9 mouse cellular contexts compared by ENCODE assay signal in genomic region chr4:134469985-134470384, GRCm38 (mm10). TPM values are rescaled to one million over a fixed set of nuclear protein-coding genes. Genes with fewer than 3 reads are reported as not detected.
DNase-seq lines count a peak whose midpoint lies in the region; ATAC-seq and TF ChIP-seq lines count a peak whose summit lies in the region.
"Had no signal": no experiment of that assay in that cellular context is flagged by ENCODE, and none has a peak within 500 bp of the region (broad histone marks: within the 10 kb centered on the region; RNA-seq: fewer than 3 reads in every experiment).

No protein-coding gene starts in this region.

- peak overlapping the region; percentile 99 for H3K4me2 ChIP-seq in heart, embryonic 11.5 days
- H3K4me2 ChIP-seq in hindbrain, embryonic 12.5 days (replicated peaks) = peak overlapping the region; percentile 91
- H3K4me2 ChIP-seq in liver, postnatal 0 days (ENCODE audit: low read depth, low read length) = peak overlapping the region; percentile 96
- H3K4me2 ChIP-seq in lung, postnatal 0 days (replicated peaks; ENCODE audit: low read depth, low read length) = no peak overlapping the region

- no peak overlapping the region; the same call in 1 of the 2 replicates for H3K4me3 ChIP-seq in heart, embryonic 11.5 days (ENCODE audit: low read depth, low read length)
- H3K4me3 ChIP-seq in ES-E14 (ENCODE audit: insufficient read depth in 1 of 2, low read depth in 1 of 2, low read length in 2 of 2, poor library complexity in 1 of 2, severe bottlenecking in 1 of 2) = peak overlapping the region; percentile 47 to 88; a peak in 2 of 4 replicates
- H3K4me3 ChIP-seq in hindbrain, embryonic 12.5 days = peak overlapping the region; percentile 82
- H3K4me3 ChIP-seq in liver, postnatal 0 days (ENCODE audit: low read depth, low read length) = peak overlapping the region; percentile 83
- H3K4me3 ChIP-seq in lung, postnatal 0 days (ENCODE audit: low read depth, low read length) = no peak overlapping the region

- no peak for DNase-seq in heart, adult 18-20 months
- no peak for DNase-seq in ES-E14 (ENCODE audit: low read depth, low spot score)
- DNase-seq in liver, postnatal 0 days = no peak
- DNase-seq in urinary bladder, postnatal 25 days (ENCODE audit: low spot score) = no peak
- DNase-seq in lung, postnatal 0 days (ENCODE audit: low spot score) = no peak
- DNase-seq: kidney, adult 8-10 months had no signal

- peaks cover 22% of the 10 kb centered on the region for H3K36me3 ChIP-seq in heart, embryonic 11.5 days (ENCODE audit: control insufficient read depth, insufficient read depth, low read length)
- peaks cover 27% of the 10 kb centered on the region for H3K36me3 ChIP-seq in ES-E14 (ENCODE audit: control insufficient read depth, insufficient read depth, low read length, poor library complexity, severe bottlenecking)
- H3K36me3 ChIP-seq in hindbrain, embryonic 12.5 days = peaks cover 38% of the 10 kb centered on the region
- peaks cover 31% of the 10 kb centered on the region for H3K36me3 ChIP-seq in liver, postnatal 0 days (replicated peaks; ENCODE audit: insufficient read depth, low read length)
- no peaks in the 10 kb centered on the region for H3K36me3 ChIP-seq in lung, postnatal 0 days (ENCODE audit: insufficient read depth, low read length)

- no peak overlapping the region for H3K9ac ChIP-seq in heart, embryonic 11.5 days (ENCODE audit: low read depth, low read length)
- peak overlapping the region; percentile 44; the same call in 1 of the 2 replicates for H3K9ac ChIP-seq in ES-E14 (ENCODE audit: insufficient read depth, low read depth, low read length, poor library complexity, severe bottlenecking)
- H3K9ac ChIP-seq in hindbrain, embryonic 12.5 days = peak overlapping the region; percentile 98
- no peak overlapping the region for H3K9ac ChIP-seq in liver, postnatal 0 days (replicated peaks)
- no peak overlapping the region for H3K9ac ChIP-seq in lung, postnatal 0 days (replicated peaks; ENCODE audit: low read depth)

- in situ Hi-C loops in ES-E14 (cut with MboI; ENCODE audit: low sequenced_read_pairs in 2 of 2, unreplicated experiment in 2 of 2) = no loop called here

- no peaks in the 10 kb centered on the region for H3K27me3 ChIP-seq in heart, embryonic 11.5 days (ENCODE audit: control insufficient read depth, insufficient read depth, low read length)
- H3K27me3 ChIP-seq in hindbrain, embryonic 12.5 days = no peaks in the 10 kb centered on the region
- no peaks in the 10 kb centered on the region for H3K27me3 ChIP-seq in liver, postnatal 0 days (ENCODE audit: insufficient read depth, low read length)
- no peaks in the 10 kb centered on the region for H3K27me3 ChIP-seq in lung, postnatal 0 days (replicated peaks; ENCODE audit: insufficient read depth, low read length)

- no peak for TF ChIP-seq EP300 in liver, postnatal 0 days (IDR thresholded peaks at IDR 0.05; ENCODE audit: low read depth)
- TF ChIP-seq EP300 in lung, postnatal 0 days (IDR thresholded peaks at IDR 0.05) = no peak

- H3K9me3 ChIP-seq in heart, embryonic 11.5 days (replicated peaks; ENCODE audit: control insufficient read depth, low read length) = no peaks in the 10 kb centered on the region; the same call in 1 of the 2 replicates
- no peaks in the 10 kb centered on the region for H3K9me3 ChIP-seq in ES-E14 (ENCODE audit: control insufficient read depth, insufficient read depth, low read depth, low read length)
- H3K9me3 ChIP-seq in hindbrain, embryonic 12.5 days (replicated peaks) = no peaks in the 10 kb centered on the region
- no peaks in the 10 kb centered on the region for H3K9me3 ChIP-seq in liver, postnatal 0 days (ENCODE audit: low read length)
- no peaks in the 10 kb centered on the region for H3K9me3 ChIP-seq in lung, postnatal 0 days (ENCODE audit: low read length)

- 88% methylated on average over 3 of the region's 3 CpGs for WGBS in heart, embryonic 11.5 days (ENCODE audit: insufficient replicate concordance)
- WGBS in hindbrain, embryonic 12.5 days = 48% methylated on average over 3 of the region's 3 CpGs
- 79% methylated on average over 3 of the region's 3 CpGs for WGBS in liver, postnatal 0 days (ENCODE audit: insufficient replicate concordance)
- 52% methylated on average over 3 of the region's 3 CpGs for WGBS in lung, postnatal 0 days

- H3K4me1 ChIP-seq in heart, embryonic 11.5 days (ENCODE audit: control insufficient read depth, insufficient read depth, low read length) = peaks cover 9% of the 10 kb centered on the region; the same call in 1 of the 2 replicates
- peaks cover 10 to 19% of the 10 kb centered on the region in 2 experiments; a peak in 3 of 4 replicates for H3K4me1 ChIP-seq in ES-E14 (ENCODE audit: control insufficient read depth in 2 of 2, insufficient read depth in 2 of 2, low read length in 2 of 2, poor library complexity in 1 of 2)
- H3K4me1 ChIP-seq in hindbrain, embryonic 12.5 days = peaks cover 47% of the 10 kb centered on the region
- H3K4me1 ChIP-seq in liver, postnatal 0 days (ENCODE audit: insufficient read depth) = peaks cover 21% of the 10 kb centered on the region
- H3K4me1 ChIP-seq in lung, postnatal 0 days (ENCODE audit: insufficient read depth, low read depth, low read length) = no peaks in the 10 kb centered on the region; the same call in 1 of the 2 replicates

- no peak for ATAC-seq in heart, embryonic 11.5 days (replicated peaks; ENCODE audit: insufficient number of reproducible peaks, low FRiP score, low TSS enrichment)
- no peak for ATAC-seq in hindbrain, embryonic 12.5 days (ENCODE audit: low FRiP score)
- no peak for ATAC-seq in liver, postnatal 0 days
- no peak for ATAC-seq in monocyte, adult 5-6 weeks (replicated peaks; ENCODE audit: insufficient number of reproducible peaks, low FRiP score, low TSS enrichment, poor library complexity, severe bottlenecking)
- no peak for ATAC-seq in lung, postnatal 0 days

- no peak overlapping the region for H3K27ac ChIP-seq in heart, embryonic 11.5 days (ENCODE audit: low read depth, low read length)
- peak overlapping the region; percentile 100; the same call in 1 of the 2 replicates for H3K27ac ChIP-seq in ES-E14 (ENCODE audit: insufficient read depth, low read depth, low read length, poor library complexity, severe bottlenecking)
- H3K27ac ChIP-seq in hindbrain, embryonic 12.5 days = peak overlapping the region; percentile 98
- no peak overlapping the region for H3K27ac ChIP-seq in liver, postnatal 0 days (ENCODE audit: low read depth)
- H3K27ac ChIP-seq in lung, postnatal 0 days (ENCODE audit: low read length) = no peak overlapping the region

- TF ChIP-seq CTCF in liver, postnatal 0 days (IDR thresholded peaks at IDR 0.05; ENCODE audit: low read depth) = no peak
- TF ChIP-seq CTCF in lung, postnatal 0 days (IDR thresholded peaks at IDR 0.05) = no peak

TF ChIP-seq in ES-E14, 5 proteins besides CTCF, POLR2A, EP300 and RAD21:
- TF ChIP-seq ZNF384 (IDR thresholded peaks at IDR 0.05; ENCODE audit: low read depth, low read length) (no peak), HCFC1 (IDR thresholded peaks at IDR 0.05; ENCODE audit: borderline replicate concordance, insufficient read depth, low read length) (no peak), CHD2 (IDR thresholded peaks at IDR 0.05; ENCODE audit: low read depth, low read length) (no peak), ZC3H11A (IDR thresholded peaks at IDR 0.05; ENCODE audit: borderline replicate concordance, low read depth, low read length) (no peak), MAFK (IDR thresholded peaks at IDR 0.05; ENCODE audit: insufficient read depth, low read depth, low read length) (no peak)

RNA-seq across cellular contexts. Expression of gene Stmn1, which starts 1.9 kb away (rescaled TPM):
- 962 and 991 TPM in 2 replicates for polyA plus RNA-seq in heart, embryonic 11.5 days (2014; fragmentation: Nextera tagmentation; extraction: Ambion mirVana)
- total RNA-seq in heart, adult 18-20 months (2021) = 10 to 100 TPM; 21.3 to 24.5 TPM
- total RNA-seq in ES-E14 (2012; rRNA removed) = 322 and 361 TPM in 2 replicates
- polyA plus RNA-seq in hindbrain, embryonic 12.5 days (2016; fragmentation: Nextera tagmentation; extraction: Ambion mirVana) = 4,582 and 4,772 TPM in 2 replicates
- 249 and 258 TPM in 2 replicates for polyA plus RNA-seq in liver, postnatal 0 days (2015; fragmentation: Nextera tagmentation; extraction: Ambion mirVana)
- total RNA-seq in monocyte, adult 5-6 weeks (2017) = 17.1 to 48.5 TPM (median 25.0 TPM) in 3 replicates
- polyA plus RNA-seq in lung, postnatal 0 days (2015; fragmentation: Nextera tagmentation; extraction: Ambion mirVana) = 260 and 357 TPM in 2 replicates

RNA-seq across cellular contexts. Expression of gene Paqr7, which starts 26.5 kb away (rescaled TPM):
- 4.2 and 4.8 TPM in 2 replicates for polyA plus RNA-seq in heart, embryonic 11.5 days (2014; fragmentation: Nextera tagmentation; extraction: Ambion mirVana)
- 10 to 100 TPM; 15.5 to 15.7 TPM for total RNA-seq in heart, adult 18-20 months (2021)
- total RNA-seq in ES-E14 (2012; rRNA removed) = 4.8 and 6.9 TPM in 2 replicates
- 9.7 and 9.8 TPM in 2 replicates for polyA plus RNA-seq in hindbrain, embryonic 12.5 days (2016; fragmentation: Nextera tagmentation; extraction: Ambion mirVana)
- polyA plus RNA-seq in liver, postnatal 0 days (2015; fragmentation: Nextera tagmentation; extraction: Ambion mirVana) = 12.4 and 17.8 TPM in 2 replicates
- 2.3 to 9.8 TPM (median 5.0 TPM) in 3 replicates for total RNA-seq in monocyte, adult 5-6 weeks (2017)
- polyA plus RNA-seq in lung, postnatal 0 days (2015; fragmentation: Nextera tagmentation; extraction: Ambion mirVana) = 27.5 and 33.0 TPM in 2 replicates

RNA-seq across cellular contexts. Expression of gene Aunip, which starts 40.8 kb away (rescaled TPM):
- polyA plus RNA-seq in heart, embryonic 11.5 days (2014; fragmentation: Nextera tagmentation; extraction: Ambion mirVana) = 5.6 and 6.6 TPM in 2 replicates
- total RNA-seq in heart, adult 18-20 months (2021) = under 1 TPM in 1 of 2 experiments, not detected in 1; 0.36 TPM
- total RNA-seq in ES-E14 (2012; rRNA removed) = 13.7 and 18.3 TPM in 2 replicates
- polyA plus RNA-seq in hindbrain, embryonic 12.5 days (2016; fragmentation: Nextera tagmentation; extraction: Ambion mirVana) = 6.3 and 7.6 TPM in 2 replicates
- 6.9 and 7.1 TPM in 2 replicates for polyA plus RNA-seq in liver, postnatal 0 days (2015; fragmentation: Nextera tagmentation; extraction: Ambion mirVana)
- not detected in 3 replicates for total RNA-seq in monocyte, adult 5-6 weeks (2017)
- 0.84 and 1.6 TPM in 2 replicates for polyA plus RNA-seq in lung, postnatal 0 days (2015; fragmentation: Nextera tagmentation; extraction: Ambion mirVana)

Comparison
In these comparisons a context has a peak if more than half of its experiments do, and no peak if none do; other contexts are left out.
1. H3K27ac ChIP-seq: peak in ES-E14 (single experiment) and hindbrain, embryonic 12.5 days (single experiment); none in heart, embryonic 11.5 days (single experiment), liver, postnatal 0 days (single experiment) and lung, postnatal 0 days (single experiment).
2. H3K4me3 ChIP-seq: peak in ES-E14 (2 of 2), hindbrain, embryonic 12.5 days (single experiment) and liver, postnatal 0 days (single experiment); none in heart, embryonic 11.5 days (single experiment) and lung, postnatal 0 days (single experiment).
3. H3K9ac ChIP-seq: peak in ES-E14 (single experiment) and hindbrain, embryonic 12.5 days (single experiment); none in heart, embryonic 11.5 days (single experiment), liver, postnatal 0 days (single experiment) and lung, postnatal 0 days (single experiment).